Mouse (Mus musculus) hindbrain, embryonic 13.5 days (tissue): Measurements from ENCODE around the gene Cog2. TPM values are rescaled to one million over a fixed set of nuclear protein-coding genes. Genes with fewer than 3 reads are reported as not detected.

Source experiments
- ATAC-seq: fragments of 200-750 bp; cut with Nextera tagmentation; 2 replicates; pipeline ENCODE4 v1.8.0; 2017; ENCODE audit warnings: moderate TSS enrichment; ENCODE audit not compliant: low FRiP score
- H3K27ac ChIP-seq: fragments of 300-500 bp; sonication (generic); 2 replicates; pipeline ENCODE4 v1.5.1; 2015; ENCODE audit warnings: inconsistent platforms, mild to moderate bottlenecking, moderate library complexity
- H3K27me3 ChIP-seq: fragments of 300-500 bp; sonication (generic); 2 replicates; pipeline ENCODE4 v1.6.1; 2015; ENCODE audit warnings: mild to moderate bottlenecking, inconsistent platforms
- H3K36me3 ChIP-seq: fragments of 300-500 bp; sonication (generic); 2 replicates; pipeline ENCODE4 v1.6.1; 2015; ENCODE audit warnings: mild to moderate bottlenecking, inconsistent platforms
- H3K4me1 ChIP-seq: fragments of 300-500 bp; sonication (generic); replicated peaks from 2 replicates; pipeline ENCODE4 v1.6.1; 2015; ENCODE audit warnings: inconsistent platforms
- H3K4me2 ChIP-seq: fragments of 300-500 bp; sonication (generic); 2 replicates; pipeline ENCODE4 v1.6.1; 2015; ENCODE audit warnings: inconsistent platforms, mild to moderate bottlenecking, moderate library complexity
- H3K4me3 ChIP-seq: fragments of 300-500 bp; sonication (generic); 2 replicates; pipeline ENCODE4 v1.5.1; 2015; ENCODE audit warnings: mild to moderate bottlenecking, inconsistent platforms
- H3K9ac ChIP-seq: fragments of 300-500 bp; sonication (generic); 2 replicates; pipeline ENCODE4 v1.6.1; 2015; ENCODE audit warnings: mild to moderate bottlenecking, inconsistent platforms
- H3K9me3 ChIP-seq: fragments of 300-500 bp; sonication (generic); 2 replicates; pipeline ENCODE4 v1.6.1; 2016; ENCODE audit warnings: inconsistent platforms
- WGBS: fragments of 180-500 bp; shearing (Covaris S2); methylation state at CpG from one replicate; pipeline ENCODE4 v1.1.7; 2015; 5-methylcytosine and 5-hydroxymethylcytosine counted together
- polyA plus RNA-seq: library from polyadenylated mRNA; unstranded; fragments of >200 nt; fragmentation: Nextera tagmentation; extraction: Ambion mirVana; gene quantifications from 2 replicates; pipeline ENCODE4 v1.2.1, GENCODE M21; 2015

The Cog2 gene
- polyA plus RNA-seq, 1 experiment from 2014 or later = 35.8 TPM

GRCm38 (mm10) chr8:124496266-124496665 lies 24.3 kb upstream of the Cog2 start:
- H3K4me3 ChIP-seq = no peak overlapping the region
- 0 out of 2 replicates have a peak, but pooled peaks cover 5% of the 10 kb centered on the region for H3K4me1 ChIP-seq
- no peak overlapping the region for H3K9ac ChIP-seq
- no peaks in the 10 kb centered on the region for H3K27me3 ChIP-seq
- no peak overlapping the region for H3K4me2 ChIP-seq
- H3K36me3 ChIP-seq = no peaks in the 10 kb centered on the region
- 74% methylated on average over 4 of the region's 4 CpGs for WGBS
- no peaks in the 10 kb centered on the region for H3K9me3 ChIP-seq
- no peak overlapping the region for H3K27ac ChIP-seq
- ATAC-seq = no peak

GRCm38 (mm10) chr8:124496871-124497270 lies 23.7 kb upstream of the Cog2 start:
- ATAC-seq = no peak

GRCm38 (mm10) chr8:124498398-124498797 lies 22.2 kb upstream of the Cog2 start:
- H3K4me1 ChIP-seq = 0 out of 2 replicates have a peak, but pooled peaks cover 5% of the 10 kb centered on the region
- H3K27me3 ChIP-seq = no peaks in the 10 kb centered on the region
- H3K9me3 ChIP-seq = 0 out of 2 replicates have a peak, but pooled peaks cover 6% of the 10 kb centered on the region
- no peak overlapping the region for H3K9ac ChIP-seq
- no peak overlapping the region for H3K27ac ChIP-seq
- H3K4me3 ChIP-seq = no peak overlapping the region
- no peak for ATAC-seq
- no peaks in the 10 kb centered on the region for H3K36me3 ChIP-seq
- no peak overlapping the region for H3K4me2 ChIP-seq

More at GRCm38 (mm10) chr8:124496871-124497270, 23.7 kb upstream of the Cog2 start:
- Histone ChIP-seq H3K4me2 (no peak overlapping the region), H3K36me3 (no peaks in the 10 kb centered on the region), H3K27me3 (no peaks in the 10 kb centered on the region), H3K9ac (no peak overlapping the region), H3K9me3 (no peaks in the 10 kb centered on the region), H3K4me3 (no peak overlapping the region), H3K27ac (no peak overlapping the region), H3K4me1 (0 out of 2 replicates have a peak, but pooled peaks cover 5% of the 10 kb centered on the region)
- 91% methylated on average over 5 of the region's 5 CpGs for WGBS

- 60% methylated on average over 7 of the region's 7 CpGs for WGBS
- no peak overlapping the region for H3K9ac ChIP-seq
- no peak for ATAC-seq
- H3K27me3 ChIP-seq = no peaks in the 10 kb centered on the region
- H3K9me3 ChIP-seq = 0 out of 2 replicates have a peak, but pooled peaks cover 12% of the 10 kb centered on the region
- no peak overlapping the region for H3K4me3 ChIP-seq
- H3K27ac ChIP-seq = no peak overlapping the region
- H3K36me3 ChIP-seq = no peaks in the 10 kb centered on the region
- no peak overlapping the region for H3K4me2 ChIP-seq
- H3K4me1 ChIP-seq = 0 out of 2 replicates have a peak, but pooled peaks cover 5% of the 10 kb centered on the region
Measured at GRCm38 (mm10) chr8:124499236-124499937, 21.2 kb upstream of the Cog2 start.

GRCm38 (mm10) chr8:124499938-124500239 lies 20.7 kb upstream of the Cog2 start:
- H3K9ac ChIP-seq = no peak overlapping the region
- H3K27ac ChIP-seq = no peak overlapping the region
- no peak overlapping the region for H3K4me2 ChIP-seq
- H3K9me3 ChIP-seq = 0 out of 2 replicates have a peak, but pooled peaks cover 12% of the 10 kb centered on the region
- no peak for ATAC-seq
- H3K4me3 ChIP-seq = no peak overlapping the region
- H3K36me3 ChIP-seq = no peaks in the 10 kb centered on the region
- no peaks in the 10 kb centered on the region for H3K27me3 ChIP-seq
- 76% methylated on average over 5 of the region's 5 CpGs for WGBS
- 0 out of 2 replicates have a peak, but pooled peaks cover 5% of the 10 kb centered on the region for H3K4me1 ChIP-seq

GRCm38 (mm10) chr8:124505626-124506025 lies 14.9 kb upstream of the Cog2 start:
- Histone ChIP-seq H3K27ac (no peak overlapping the region), H3K4me3 (no peak overlapping the region), H3K36me3 (no peaks in the 10 kb centered on the region), H3K4me1 (no peaks in the 10 kb centered on the region), H3K9me3 (0 out of 2 replicates have a peak, but pooled peaks cover 12% of the 10 kb centered on the region), H3K9ac (no peak overlapping the region), H3K27me3 (peaks cover 9% of the 10 kb centered on the region; the same call in 1 of the 2 replicates), H3K4me2 (no peak overlapping the region)
- no peak for ATAC-seq

GRCm38 (mm10) chr8:124507572-124508320 lies 12.8 kb upstream of the Cog2 start:
- Histone ChIP-seq H3K4me3 (no peak overlapping the region), H3K4me2 (no peak overlapping the region), H3K9ac (no peak overlapping the region), H3K27me3 (peaks cover 9% of the 10 kb centered on the region; the same call in 1 of the 2 replicates), H3K36me3 (no peaks in the 10 kb centered on the region), H3K9me3 (0 out of 2 replicates have a peak, but pooled peaks cover 12% of the 10 kb centered on the region), H3K27ac (no peak overlapping the region), H3K4me1 (no peaks in the 10 kb centered on the region)
- 75% methylated on average over 8 of the region's 8 CpGs for WGBS
- no peak for ATAC-seq

GRCm38 (mm10) chr8:124508321-124508695 lies 12.3 kb upstream of the Cog2 start:
- no peak overlapping the region for H3K4me2 ChIP-seq
- H3K4me3 ChIP-seq = no peak overlapping the region
- peaks cover 9% of the 10 kb centered on the region; the same call in 1 of the 2 replicates for H3K27me3 ChIP-seq
- no peak for ATAC-seq
- no peak overlapping the region for H3K9ac ChIP-seq
- 71% methylated on average over 6 of the region's 6 CpGs for WGBS
- H3K4me1 ChIP-seq = no peaks in the 10 kb centered on the region
- H3K36me3 ChIP-seq = no peaks in the 10 kb centered on the region
- 0 out of 2 replicates have a peak, but pooled peaks cover 7% of the 10 kb centered on the region for H3K9me3 ChIP-seq
- H3K27ac ChIP-seq = no peak overlapping the region

GRCm38 (mm10) chr8:124509156-124509555 lies 11.4 kb upstream of the Cog2 start:
- Histone ChIP-seq H3K9me3 (no peaks in the 10 kb centered on the region), H3K4me3 (no peak overlapping the region), H3K27me3 (peaks cover 9% of the 10 kb centered on the region; the same call in 1 of the 2 replicates), H3K9ac (no peak overlapping the region), H3K4me2 (no peak overlapping the region), H3K36me3 (no peaks in the 10 kb centered on the region), H3K27ac (no peak overlapping the region), H3K4me1 (no peaks in the 10 kb centered on the region)
- 79% methylated on average over 3 of the region's 3 CpGs for WGBS
- ATAC-seq = no peak

GRCm38 (mm10) chr8:124516039-124516438 lies 4.5 kb upstream of the Cog2 start:
- Histone ChIP-seq H3K27me3 (peaks cover 25% of the 10 kb centered on the region), H3K27ac (no peak overlapping the region), H3K9me3 (no peaks in the 10 kb centered on the region), H3K9ac (no peak overlapping the region), H3K4me1 (peaks cover under 1% of the 10 kb centered on the region; the same call in 1 of the 2 replicates), H3K4me2 (no peak overlapping the region), H3K4me3 (no peak overlapping the region), H3K36me3 (no peaks in the 10 kb centered on the region)
- WGBS = 70% methylated on average over 3 of the region's 3 CpGs
- no peak for ATAC-seq

- no peak for ATAC-seq
- Histone ChIP-seq H3K4me1 (peaks cover 5% of the 10 kb centered on the region), H3K27ac (no peak overlapping the region), H3K9me3 (no peaks in the 10 kb centered on the region), H3K4me3 (no peak overlapping the region), H3K9ac (no peak overlapping the region), H3K27me3 (peaks cover 25% of the 10 kb centered on the region), H3K4me2 (no peak overlapping the region), H3K36me3 (no peaks in the 10 kb centered on the region)
- 78% methylated on average over 6 of the region's 6 CpGs for WGBS
Measured at GRCm38 (mm10) chr8:124516525-124516924, 4.0 kb upstream of the Cog2 start.

GRCm38 (mm10) chr8:124517142-124517541 lies 3.4 kb upstream of the Cog2 start:
- Histone ChIP-seq H3K9me3 (no peaks in the 10 kb centered on the region), H3K27me3 (peaks cover 25% of the 10 kb centered on the region), H3K4me1 (peaks cover 11% of the 10 kb centered on the region), H3K9ac (no peak overlapping the region), H3K4me3 (no peak overlapping the region), H3K4me2 (no peak overlapping the region), H3K36me3 (no peaks in the 10 kb centered on the region), H3K27ac (no peak overlapping the region)
- ATAC-seq = no peak
- 76% methylated on average over 6 of the region's 6 CpGs for WGBS
